Mouse (Mus musculus): ENCODE data around the gene Mup9.
"Not testable (repeated sequence)": the region's sequence is repeated elsewhere in the genome, so short reads cannot be mapped to it uniquely, and the experiment has no call there.

The Mup9 gene

GRCm38 (mm10) chr4:60421852-60422251, at the start of gene Mup9:
TSS of gene Mup9 (minus strand) at chr4:60421952.
- not testable (repeated sequence) for DNase-seq
